Mouse (Mus musculus): Measurements from ENCODE around the gene Gm21860. TPM values are rescaled to one million over a fixed set of nuclear protein-coding genes. Genes with fewer than 3 reads are reported as not detected.
A peak's percentile ranks its signal among the peaks of the same experiment; 100 is the strongest.
"Not testable (repeated sequence)": the region's sequence is repeated elsewhere in the genome, so short reads cannot be mapped to it uniquely, and the experiment has no call there.

Gm21860 gene
- total RNA-seq (2021), result not detected
- long read RNA-seq, result 0 reads

- DNase-seq (ENCODE audit: low spot score in 2 of 2), result not testable (repeated sequence)
Measured at GRCm38 (mm10) chrY:90754721-90755120, at the start of gene Gm21860. Gm21860 (minus strand) TSS chrY:90754821.

GRCm38 (mm10) chrY:90784438-90784837 lies 29.8 kb upstream of the Gm21860 start, which contains the start of gene Gm47283:
Gm47283 (plus strand) TSS chrY:90784738.
- DNase-seq (ENCODE audit: low spot score in 2 of 2), result not testable (repeated sequence)

GRCm38 (mm10) chrY:90745256-90745655 lies 9.4 kb downstream of the Gm21860 start:
- DNase-seq (ENCODE audit: low spot score in 2 of 2), result not testable (repeated sequence)

GRCm38 (mm10) chrY:90744381-90744981 lies 10.1 kb downstream of the Gm21860 start:
- peak; percentile 91 to 97 for DNase-seq (ENCODE audit: low spot score in 2 of 2)

- peak in 1 of 2 experiments; percentile 7 for DNase-seq (ENCODE audit: low spot score in 2 of 2)
Measured at GRCm38 (mm10) chrY:90743811-90744220, 10.8 kb downstream of the Gm21860 start.

GRCm38 (mm10) chrY:90743053-90743810 lies 11.4 kb downstream of the Gm21860 start:
- DNase-seq (ENCODE audit: low spot score in 2 of 2), result peak; percentile 18 to 38

GRCm38 (mm10) chrY:90742261-90743052 lies 12.2 kb downstream of the Gm21860 start:
- DNase-seq (ENCODE audit: low spot score in 2 of 2), result peak in 1 of 2 experiments; percentile 13

- peak; percentile 37 to 62 for DNase-seq (ENCODE audit: low spot score in 2 of 2)
Measured at GRCm38 (mm10) chrY:90741452-90742260, 13.0 kb downstream of the Gm21860 start.

- DNase-seq (ENCODE audit: low spot score in 2 of 2), result peak; percentile 17 to 23
Measured at GRCm38 (mm10) chrY:90741006-90741405, 13.6 kb downstream of the Gm21860 start.

- DNase-seq (ENCODE audit: low spot score in 2 of 2), result peak; percentile 44 to 51
Measured at GRCm38 (mm10) chrY:90740013-90740561, 14.5 kb downstream of the Gm21860 start.

GRCm38 (mm10) chrY:90739531-90740012 lies 15.0 kb downstream of the Gm21860 start:
- peak; percentile 23 to 61 for DNase-seq (ENCODE audit: low spot score in 2 of 2)

- DNase-seq (ENCODE audit: low spot score in 2 of 2), result peak; percentile 21 to 47
Measured at GRCm38 (mm10) chrY:90738841-90739530, 15.6 kb downstream of the Gm21860 start.

- no peak for DNase-seq (ENCODE audit: low spot score in 2 of 2)
Measured at GRCm38 (mm10) chrY:90738431-90738680, 16.3 kb downstream of the Gm21860 start.

GRCm38 (mm10) chrY:90737606-90738430 lies 16.8 kb downstream of the Gm21860 start:
- no peak for DNase-seq (ENCODE audit: low spot score in 2 of 2)

- not testable (repeated sequence) for DNase-seq (ENCODE audit: low spot score in 2 of 2)
Measured at GRCm38 (mm10) chrY:90736217-90737000, 18.2 kb downstream of the Gm21860 start.

GRCm38 (mm10) chrY:90735181-90735895 lies 19.3 kb downstream of the Gm21860 start:
- not testable (repeated sequence) for DNase-seq (ENCODE audit: low spot score in 2 of 2)

GRCm38 (mm10) chrY:90734334-90734696 lies 20.3 kb downstream of the Gm21860 start:
- peak; percentile 36 to 43 for DNase-seq (ENCODE audit: low spot score in 2 of 2)

All from layer of hippocampus, postnatal 10 days (tissue).